ENCODE assay signal across 7 mouse cellular contexts in the genomic region with DNA sequence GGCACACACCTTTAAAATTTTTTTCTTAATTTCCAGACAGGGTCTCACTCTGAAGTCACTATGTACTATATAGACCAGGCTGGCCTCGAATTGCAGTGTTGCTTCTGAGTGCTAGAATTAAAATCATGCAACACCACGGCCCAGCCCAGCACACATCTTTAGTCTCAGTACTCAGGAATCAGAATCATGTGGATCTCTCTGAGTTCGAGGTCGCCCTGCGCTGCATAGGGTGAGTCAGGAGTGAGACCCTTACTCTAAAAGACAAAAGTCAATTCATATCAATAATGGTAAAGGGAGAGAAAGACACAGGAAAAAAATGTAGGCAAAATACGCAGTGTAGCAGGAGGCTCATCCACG. TPM values are rescaled to one million over a fixed set of nuclear protein-coding genes. Genes with fewer than 3 reads are reported as not detected.
DNase-seq lines count a peak whose midpoint lies in the region; ATAC-seq and TF ChIP-seq lines count a peak whose summit lies in the region.

No protein-coding gene starts in this region.

- H3K4me3 ChIP-seq in neural tube, embryonic 11.5 days (ENCODE audit: low read depth, low read length) = peak overlapping the region; percentile 86
- peak overlapping the region; percentile 85 for H3K4me3 ChIP-seq in forebrain, embryonic 11.5 days (ENCODE audit: low read depth, low read length)
- peak overlapping the region; percentile 92 for H3K4me3 ChIP-seq in limb, embryonic 14.5 days (replicated peaks; ENCODE audit: low read length)
- peak overlapping the region; percentile 72 for H3K4me3 ChIP-seq in stomach, embryonic 15.5 days (replicated peaks)

- WGBS in neural tube, embryonic 11.5 days = 11% methylated on average over 7 of the region's 7 CpGs
- 13% methylated on average over 7 of the region's 7 CpGs for WGBS in forebrain, embryonic 11.5 days
- 11% methylated on average over 7 of the region's 7 CpGs for WGBS in limb, embryonic 14.5 days
- WGBS in stomach, embryonic 15.5 days = 11% methylated on average over 7 of the region's 7 CpGs

- H3K36me3 ChIP-seq in neural tube, embryonic 11.5 days (ENCODE audit: control insufficient read depth, insufficient read depth, low read length) = peaks cover 3% of the 10 kb centered on the region; the same call in 1 of the 2 replicates
- no peaks in the 10 kb centered on the region; the same call in 1 of the 2 replicates for H3K36me3 ChIP-seq in forebrain, embryonic 11.5 days (ENCODE audit: control insufficient read depth, insufficient read depth, low read length)
- H3K36me3 ChIP-seq in limb, embryonic 14.5 days (ENCODE audit: control insufficient read depth, insufficient read depth, low read length) = peaks cover 15% of the 10 kb centered on the region
- peaks cover 17% of the 10 kb centered on the region; the same call in 1 of the 2 replicates for H3K36me3 ChIP-seq in stomach, embryonic 15.5 days

- TF ChIP-seq POLR2A in limb, embryonic 14.5 days (IDR thresholded peaks at IDR 0.05; ENCODE audit: borderline replicate concordance, extremely low read depth, insufficient read depth, insufficient read length) = no peak

- no peak for DNase-seq in neural tube, embryonic 11.5 days (ENCODE audit: low spot score)
- no peak for DNase-seq in neural tube, embryonic 10.5 days (ENCODE audit: extremely low spot score, low spot score)
- DNase-seq in forebrain, embryonic 11.5 days (ENCODE audit: low spot score) = no peak
- no peak for DNase-seq in limb, embryonic 14.5 days (ENCODE audit: low spot score)
- DNase-seq in spleen, postnatal 36 days (ENCODE audit: low spot score in 2 of 2) = no peak
- no peak for DNase-seq in left cerebral cortex, adult 18-20 months (ENCODE audit: low spot score in 2 of 2)

- peak overlapping the region; percentile 72; the same call in 1 of the 2 replicates for H3K27ac ChIP-seq in neural tube, embryonic 11.5 days (ENCODE audit: low read depth, low read length)
- no peak overlapping the region for H3K27ac ChIP-seq in forebrain, embryonic 11.5 days (ENCODE audit: low read depth, low read length)
- H3K27ac ChIP-seq in limb, embryonic 14.5 days (replicated peaks; ENCODE audit: low read depth, low read length) = peak overlapping the region; percentile 73; the same call in 1 of the 2 replicates
- peak overlapping the region; percentile 78 for H3K27ac ChIP-seq in stomach, embryonic 15.5 days

- no peaks in the 10 kb centered on the region for H3K4me1 ChIP-seq in neural tube, embryonic 11.5 days (ENCODE audit: control insufficient read depth, insufficient read depth, low read length)
- no peaks in the 10 kb centered on the region for H3K4me1 ChIP-seq in forebrain, embryonic 11.5 days (replicated peaks; ENCODE audit: control insufficient read depth, insufficient read depth, low read length)
- 0 out of 2 replicates have a peak, but pooled peaks cover 2% of the 10 kb centered on the region for H3K4me1 ChIP-seq in limb, embryonic 14.5 days (ENCODE audit: control insufficient read depth, insufficient read depth, low read length)
- peaks cover 9% of the 10 kb centered on the region for H3K4me1 ChIP-seq in stomach, embryonic 15.5 days

- no peak for ATAC-seq in neural tube, embryonic 11.5 days (ENCODE audit: insufficient read depth, low FRiP score, low TSS enrichment)
- ATAC-seq in forebrain, embryonic 11.5 days (replicated peaks; ENCODE audit: low FRiP score) = peak; percentile 64; the same call in 1 of the 2 replicates
- peak; percentile 20 for ATAC-seq in limb, embryonic 14.5 days (ENCODE audit: low FRiP score, low read depth)
- peak; percentile 7; the same call in 1 of the 2 replicates for ATAC-seq in stomach, embryonic 15.5 days (ENCODE audit: insufficient read depth, low FRiP score, low read depth)

- H3K4me2 ChIP-seq in neural tube, embryonic 11.5 days (ENCODE audit: low read depth) = peak overlapping the region; percentile 73
- H3K4me2 ChIP-seq in forebrain, embryonic 11.5 days (ENCODE audit: low read depth, low read length, severe bottlenecking) = peak overlapping the region; percentile 79
- H3K4me2 ChIP-seq in limb, embryonic 14.5 days (replicated peaks; ENCODE audit: low read depth, low read length, severe bottlenecking) = peak overlapping the region; percentile 83
- peak overlapping the region; percentile 90 for H3K4me2 ChIP-seq in stomach, embryonic 15.5 days

- no peaks in the 10 kb centered on the region for H3K9me3 ChIP-seq in neural tube, embryonic 11.5 days (ENCODE audit: control insufficient read depth, low read length)
- H3K9me3 ChIP-seq in forebrain, embryonic 11.5 days (ENCODE audit: control insufficient read depth, low read length) = no peaks in the 10 kb centered on the region
- H3K9me3 ChIP-seq in limb, embryonic 14.5 days (ENCODE audit: control insufficient read depth, low read length) = no peaks in the 10 kb centered on the region
- no peaks in the 10 kb centered on the region for H3K9me3 ChIP-seq in stomach, embryonic 15.5 days

- peak overlapping the region; percentile 88 for H3K9ac ChIP-seq in neural tube, embryonic 11.5 days (ENCODE audit: low read length)
- peak overlapping the region; percentile 68 for H3K9ac ChIP-seq in forebrain, embryonic 11.5 days (ENCODE audit: low read length)
- peak overlapping the region; percentile 87 for H3K9ac ChIP-seq in limb, embryonic 14.5 days (ENCODE audit: low read depth, low read length, severe bottlenecking)
- H3K9ac ChIP-seq in stomach, embryonic 15.5 days = peak overlapping the region; percentile 51; the same call in 1 of the 2 replicates

- H3K27me3 ChIP-seq in neural tube, embryonic 11.5 days (ENCODE audit: control insufficient read depth, insufficient read depth, low read length) = no peaks in the 10 kb centered on the region
- no peaks in the 10 kb centered on the region for H3K27me3 ChIP-seq in forebrain, embryonic 11.5 days (ENCODE audit: control insufficient read depth, insufficient read depth, low read length)
- no peaks in the 10 kb centered on the region for H3K27me3 ChIP-seq in limb, embryonic 14.5 days (ENCODE audit: control insufficient read depth, insufficient read depth, low read length)
- H3K27me3 ChIP-seq in stomach, embryonic 15.5 days (replicated peaks) = no peaks in the 10 kb centered on the region

RNA-seq across cellular contexts. Expression of gene Mrpl4, which starts 0.3 kb away (rescaled TPM):
- polyA plus RNA-seq in neural tube, embryonic 11.5 days (2014; fragmentation: Nextera tagmentation; extraction: Ambion mirVana) = 131 and 135 TPM in 2 replicates
- polyA plus RNA-seq in forebrain, embryonic 11.5 days (2014; fragmentation: Nextera tagmentation; extraction: Ambion mirVana) = 119 and 130 TPM in 2 replicates
- polyA plus RNA-seq in limb, embryonic 14.5 days (2012; rRNA removed) = 89.0 and 114 TPM in 2 replicates
- polyA plus RNA-seq in limb, embryonic 14.5 days (2014; fragmentation: Nextera tagmentation; extraction: Ambion mirVana) = 115 and 118 TPM in 2 replicates
- polyA plus RNA-seq in stomach, embryonic 15.5 days (2015; fragmentation: Nextera tagmentation; extraction: Ambion mirVana) = 129 and 133 TPM in 2 replicates
- total RNA-seq in left cerebral cortex, adult 18-20 months (2021) = 10 to 100 TPM; 57.3 to 62.1 TPM

RNA-seq across cellular contexts. Expression of gene Icam1, which starts 13.5 kb away (rescaled TPM):
- 5.6 TPM in 2 replicates for polyA plus RNA-seq in neural tube, embryonic 11.5 days (2014; fragmentation: Nextera tagmentation; extraction: Ambion mirVana)
- polyA plus RNA-seq in forebrain, embryonic 11.5 days (2014; fragmentation: Nextera tagmentation; extraction: Ambion mirVana) = 4.2 and 4.8 TPM in 2 replicates
- polyA plus RNA-seq in limb, embryonic 14.5 days (2012; rRNA removed) = 15.5 and 16.6 TPM in 2 replicates
- 18.3 and 21.2 TPM in 2 replicates for polyA plus RNA-seq in limb, embryonic 14.5 days (2014; fragmentation: Nextera tagmentation; extraction: Ambion mirVana)
- polyA plus RNA-seq in stomach, embryonic 15.5 days (2015; fragmentation: Nextera tagmentation; extraction: Ambion mirVana) = 10.9 and 11.3 TPM in 2 replicates
- 1 to 10 TPM; 2.3 to 2.9 TPM for total RNA-seq in left cerebral cortex, adult 18-20 months (2021)

RNA-seq across cellular contexts. Expression of gene S1pr2, which starts 25.7 kb away (rescaled TPM):
- polyA plus RNA-seq in neural tube, embryonic 11.5 days (2014; fragmentation: Nextera tagmentation; extraction: Ambion mirVana) = 24.8 and 28.5 TPM in 2 replicates
- 22.1 TPM in 2 replicates for polyA plus RNA-seq in forebrain, embryonic 11.5 days (2014; fragmentation: Nextera tagmentation; extraction: Ambion mirVana)
- polyA plus RNA-seq in limb, embryonic 14.5 days (2012; rRNA removed) = 28.3 and 37.6 TPM in 2 replicates
- polyA plus RNA-seq in limb, embryonic 14.5 days (2014; fragmentation: Nextera tagmentation; extraction: Ambion mirVana) = 59.9 and 67.9 TPM in 2 replicates
- polyA plus RNA-seq in stomach, embryonic 15.5 days (2015; fragmentation: Nextera tagmentation; extraction: Ambion mirVana) = 39.4 and 40.1 TPM in 2 replicates
- 1 to 10 TPM; 2.9 to 3.4 TPM for total RNA-seq in left cerebral cortex, adult 18-20 months (2021)

RNA-seq across cellular contexts. Expression of gene Icam4, which starts 26.9 kb away (rescaled TPM):
- 4.2 and 5.8 TPM in 2 replicates for polyA plus RNA-seq in neural tube, embryonic 11.5 days (2014; fragmentation: Nextera tagmentation; extraction: Ambion mirVana)
- polyA plus RNA-seq in forebrain, embryonic 11.5 days (2014; fragmentation: Nextera tagmentation; extraction: Ambion mirVana) = 5.8 and 6.2 TPM in 2 replicates
- 0.26 and 0.47 TPM in 2 replicates for polyA plus RNA-seq in limb, embryonic 14.5 days (2012; rRNA removed)
- polyA plus RNA-seq in limb, embryonic 14.5 days (2014; fragmentation: Nextera tagmentation; extraction: Ambion mirVana) = 0.99 and 1.3 TPM in 2 replicates
- 6.6 and 16.2 TPM in 2 replicates for polyA plus RNA-seq in stomach, embryonic 15.5 days (2015; fragmentation: Nextera tagmentation; extraction: Ambion mirVana)
- 1 to 10 TPM in 1 of 2 experiments, under 1 TPM in 1; 0.98 to 1.7 TPM for total RNA-seq in left cerebral cortex, adult 18-20 months (2021)

RNA-seq across cellular contexts. Expression of gene Icam5, which starts 29.6 kb away (rescaled TPM):
- 0.11 TPM in 1 of 2 replicates, not detected in the other for polyA plus RNA-seq in neural tube, embryonic 11.5 days (2014; fragmentation: Nextera tagmentation; extraction: Ambion mirVana)
- polyA plus RNA-seq in forebrain, embryonic 11.5 days (2014; fragmentation: Nextera tagmentation; extraction: Ambion mirVana) = not detected in 2 replicates
- 0.23 and 0.34 TPM in 2 replicates for polyA plus RNA-seq in limb, embryonic 14.5 days (2012; rRNA removed)
- polyA plus RNA-seq in limb, embryonic 14.5 days (2014; fragmentation: Nextera tagmentation; extraction: Ambion mirVana) = 0.08 and 0.11 TPM in 2 replicates
- 0.05 and 0.21 TPM in 2 replicates for polyA plus RNA-seq in stomach, embryonic 15.5 days (2015; fragmentation: Nextera tagmentation; extraction: Ambion mirVana)
- 100 to 1,000 TPM; 203 to 239 TPM for total RNA-seq in left cerebral cortex, adult 18-20 months (2021)
